8 mouse cellular contexts compared by ENCODE assay signal in the genomic region with DNA sequence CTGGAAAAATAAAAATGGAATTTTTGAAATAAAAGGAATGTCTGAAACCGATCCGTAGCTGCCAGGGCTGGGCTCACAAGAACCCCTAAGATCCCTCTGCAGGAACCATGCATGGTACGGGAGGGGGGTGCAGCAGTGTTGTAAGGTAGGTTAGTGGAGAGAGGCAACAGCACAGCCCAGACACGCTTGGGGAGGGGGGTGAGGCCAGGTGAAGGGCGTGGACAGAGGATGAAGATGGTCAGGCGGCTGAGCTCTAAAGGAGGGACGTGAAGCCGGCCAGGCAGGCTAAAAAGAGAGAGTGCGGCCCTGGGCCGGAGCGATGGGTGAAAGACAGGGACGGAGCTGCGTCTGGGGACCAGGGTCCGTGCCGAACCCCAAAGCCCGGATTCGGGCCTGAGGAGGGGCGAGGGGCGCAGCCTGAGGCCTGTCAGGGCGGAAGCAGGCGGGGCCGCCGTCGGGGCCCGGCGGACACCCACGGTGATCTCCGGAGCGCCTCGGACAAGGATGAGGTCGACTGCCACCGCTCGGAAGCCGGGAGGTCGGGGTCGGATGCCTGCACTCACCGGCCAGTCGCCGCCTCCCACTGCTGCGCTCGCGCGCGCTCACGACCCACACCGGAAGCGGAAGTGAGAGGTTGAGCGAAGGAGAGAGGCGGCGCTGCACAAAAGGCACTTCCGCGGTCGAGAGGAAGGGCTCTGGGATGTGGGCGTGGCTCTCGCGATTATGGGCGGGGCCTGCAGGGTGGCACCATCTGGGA. TPM values are rescaled to one million over a fixed set of nuclear protein-coding genes. Genes with fewer than 3 reads are reported as not detected.
DNase-seq lines count a peak whose midpoint lies in the region; ATAC-seq lines count a peak whose summit lies in the region.

A gene (minus strand): TSS at position 638 of the 757 bp plus-strand sequence.

- peak within 1 kb of the TSS; percentile 94 for H3K9ac ChIP-seq in forebrain, embryonic 11.5 days (ENCODE audit: low read length)
- H3K9ac ChIP-seq in heart, embryonic 16.5 days (ENCODE audit: low read length): peak within 1 kb of the TSS; percentile 93
- peak within 1 kb of the TSS; percentile 96 for H3K9ac ChIP-seq in liver, embryonic 15.5 days
- H3K9ac ChIP-seq in neural tube, embryonic 12.5 days: peak within 1 kb of the TSS; percentile 96

- peak within 1 kb of the TSS; percentile 69 for H3K4me3 ChIP-seq in forebrain, embryonic 11.5 days (ENCODE audit: low read depth, low read length)
- H3K4me3 ChIP-seq in heart, embryonic 16.5 days (ENCODE audit: low read length): peak within 1 kb of the TSS; percentile 80
- peak within 1 kb of the TSS; percentile 94 for H3K4me3 ChIP-seq in liver, embryonic 15.5 days (replicated peaks)
- peak within 1 kb of the TSS; percentile 94 for H3K4me3 ChIP-seq in neural tube, embryonic 12.5 days

- peaks cover 4% of the 10 kb centered on the region; the same call in 1 of the 2 replicates for H3K36me3 ChIP-seq in forebrain, embryonic 11.5 days (ENCODE audit: control insufficient read depth, insufficient read depth, low read length)
- peaks cover 15% of the 10 kb centered on the region for H3K36me3 ChIP-seq in heart, embryonic 16.5 days (ENCODE audit: control insufficient read depth, insufficient read depth)
- peaks cover 29% of the 10 kb centered on the region for H3K36me3 ChIP-seq in liver, embryonic 15.5 days (replicated peaks)
- peaks cover 30% of the 10 kb centered on the region for H3K36me3 ChIP-seq in neural tube, embryonic 12.5 days

- no peaks in the 10 kb centered on the region for H3K9me3 ChIP-seq in forebrain, embryonic 11.5 days (ENCODE audit: control insufficient read depth, low read length)
- H3K9me3 ChIP-seq in heart, embryonic 16.5 days (replicated peaks; ENCODE audit: control insufficient read depth, low read length): no peaks in the 10 kb centered on the region
- no peaks in the 10 kb centered on the region for H3K9me3 ChIP-seq in liver, embryonic 15.5 days (replicated peaks)
- no peaks in the 10 kb centered on the region for H3K9me3 ChIP-seq in neural tube, embryonic 12.5 days

- H3K27ac ChIP-seq in forebrain, embryonic 11.5 days (ENCODE audit: low read depth, low read length): peak within 1 kb of the TSS; percentile 71
- H3K27ac ChIP-seq in heart, embryonic 16.5 days (ENCODE audit: low read length): peak within 1 kb of the TSS; percentile 76
- H3K27ac ChIP-seq in liver, embryonic 15.5 days (replicated peaks): peak within 1 kb of the TSS; percentile 79
- H3K27ac ChIP-seq in neural tube, embryonic 12.5 days: no peak within 1 kb of the TSS; the same call in 1 of the 2 replicates

- 0 out of 2 replicates have a peak, but pooled peaks cover 8% of the 10 kb centered on the region for H3K4me1 ChIP-seq in forebrain, embryonic 11.5 days (replicated peaks; ENCODE audit: control insufficient read depth, insufficient read depth, low read length)
- peaks cover 23% of the 10 kb centered on the region for H3K4me1 ChIP-seq in heart, embryonic 16.5 days (ENCODE audit: control insufficient read depth, insufficient read depth, low read length)
- H3K4me1 ChIP-seq in liver, embryonic 15.5 days (replicated peaks): peaks cover 34% of the 10 kb centered on the region
- peaks cover 34% of the 10 kb centered on the region for H3K4me1 ChIP-seq in neural tube, embryonic 12.5 days

- peak within 1 kb of the TSS; percentile 58 for H3K4me2 ChIP-seq in forebrain, embryonic 11.5 days (ENCODE audit: low read depth, low read length, severe bottlenecking)
- peak within 1 kb of the TSS; percentile 91 for H3K4me2 ChIP-seq in heart, embryonic 16.5 days (ENCODE audit: low read depth, low read length)
- peak within 1 kb of the TSS; percentile 88 for H3K4me2 ChIP-seq in liver, embryonic 15.5 days
- peak within 1 kb of the TSS; percentile 90 for H3K4me2 ChIP-seq in neural tube, embryonic 12.5 days (replicated peaks)

- peak; percentile 93 for ATAC-seq in forebrain, embryonic 11.5 days (replicated peaks; ENCODE audit: low FRiP score)
- ATAC-seq in heart, embryonic 16.5 days (replicated peaks; ENCODE audit: extremely low read depth, insufficient read depth, low FRiP score): peak; percentile 96
- ATAC-seq in liver, embryonic 15.5 days (ENCODE audit: insufficient read depth): peak; percentile 90
- peak; percentile 96 for ATAC-seq in neural tube, embryonic 12.5 days (ENCODE audit: low FRiP score, low read depth)

- DNase-seq in CD8-positive naive resting alpha-beta T cell, adult 2 months (ENCODE audit: low read depth in 2 of 2, low spot score in 2 of 2): peak; percentile 91 to 95
- peak; percentile 94 for DNase-seq in c-Kit-positive CD71-negative TER-119-negative erythroid progenitor cells, embryonic 14.5 days (ENCODE audit: low read depth)
- DNase-seq in forebrain, embryonic 11.5 days (ENCODE audit: low spot score): peak; percentile 96
- DNase-seq in kidney, postnatal 36 days: peak; percentile 97 to 99
- DNase-seq in telencephalon, adult 2 months (ENCODE audit: low read depth, low spot score): peak; percentile 85

- H3K27me3 ChIP-seq in forebrain, embryonic 11.5 days (ENCODE audit: control insufficient read depth, insufficient read depth, low read length): no peaks in the 10 kb centered on the region
- H3K27me3 ChIP-seq in heart, embryonic 16.5 days (ENCODE audit: control insufficient read depth, insufficient read depth, low read length): no peaks in the 10 kb centered on the region
- no peaks in the 10 kb centered on the region for H3K27me3 ChIP-seq in liver, embryonic 15.5 days
- no peaks in the 10 kb centered on the region for H3K27me3 ChIP-seq in neural tube, embryonic 12.5 days (replicated peaks)

- 2% methylated on average over 57 of the region's 57 CpGs for WGBS in forebrain, embryonic 11.5 days
- 1% methylated on average over 56 of the region's 57 CpGs for WGBS in heart, embryonic 16.5 days
- WGBS in liver, embryonic 15.5 days (ENCODE audit: insufficient replicate concordance): 1% methylated on average over 57 of the region's 57 CpGs
- WGBS in neural tube, embryonic 12.5 days: 1% methylated on average over 57 of the region's 57 CpGs

RNA-seq across cellular contexts. Expression of the gene that starts here (rescaled TPM):
- 59.7 and 64.1 TPM in 2 replicates for polyA plus RNA-seq in forebrain, embryonic 11.5 days (2014; fragmentation: Nextera tagmentation; extraction: Ambion mirVana)
- polyA plus RNA-seq in heart, embryonic 16.5 days (2015; fragmentation: Nextera tagmentation; extraction: Ambion mirVana): 31.9 and 35.1 TPM in 2 replicates
- polyA plus RNA-seq in liver, embryonic 15.5 days (2015; fragmentation: Nextera tagmentation; extraction: Ambion mirVana): 12.2 and 13.4 TPM in 2 replicates
- 70.1 and 79.0 TPM in 2 replicates for polyA plus RNA-seq in neural tube, embryonic 12.5 days (2016; fragmentation: Nextera tagmentation; extraction: Ambion mirVana)
